Mouse (Mus musculus) brain, embryonic 14.5 days (tissue): ENCODE results near the gene Cntn3.

Experiments
- CTCF ChIP-seq: fragments of 200-500 bp; IDR thresholded peaks from 2 replicates; pipeline ENCODE4 v1.5.1; 2012; ENCODE audit warnings: inconsistent platforms, mild to moderate bottlenecking, moderate library complexity, borderline replicate concordance; ENCODE audit not compliant: insufficient read depth, insufficient read length; ENCODE audit errors: extremely low read depth
- POLR2A ChIP-seq: fragments of 200-500 bp; IDR thresholded peaks from 2 replicates; pipeline ENCODE4 v1.6.1; 2012; ENCODE audit warnings: mild to moderate bottlenecking, inconsistent platforms, borderline replicate concordance; ENCODE audit not compliant: poor library complexity, insufficient read depth, insufficient read length, severe bottlenecking; ENCODE audit errors: extremely low read depth

GRCm38 (mm10) chr6:102113629-102114028, 459.3 kb downstream of the Cntn3 start:
- TF ChIP-seq CTCF = no peak
- no peak for TF ChIP-seq POLR2A
